Mouse (Mus musculus): ENCODE measurements around the gene 4931428L18Rik. TPM values are rescaled to one million over a fixed set of nuclear protein-coding genes. Genes with fewer than 3 reads are reported as not detected.
A peak's percentile ranks its signal among the peaks of the same experiment; 100 is the strongest.
"Not testable (repeated sequence)": the region's sequence is repeated elsewhere in the genome, so short reads cannot be mapped to it uniquely, and the experiment has no call there.

Gene 4931428L18Rik
- total RNA-seq, 2 experiments from 2014 or later = not detected

DNA sequence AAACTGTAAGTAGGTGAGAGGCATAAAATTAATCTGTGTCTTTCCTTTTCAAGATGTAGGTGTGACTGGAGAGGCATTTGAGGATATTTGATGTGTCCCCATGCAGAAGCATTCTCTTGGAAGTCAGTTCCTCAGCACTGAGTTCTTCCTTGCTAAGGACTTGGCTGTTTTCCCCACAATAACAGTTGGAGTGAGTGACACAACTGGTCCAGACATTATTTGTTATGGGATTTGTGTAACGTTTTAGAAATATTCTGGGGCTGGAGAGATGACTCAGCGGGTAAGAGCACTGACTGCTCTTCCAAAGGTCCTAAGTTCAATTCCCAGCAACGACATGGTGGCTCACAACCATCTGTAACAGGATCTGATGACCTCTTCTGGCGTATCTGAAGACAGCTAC is 162.7 kb downstream of the 4931428L18Rik start:
- no peak for DNase-seq (ENCODE audit: low spot score in 2 of 2)

DNA sequence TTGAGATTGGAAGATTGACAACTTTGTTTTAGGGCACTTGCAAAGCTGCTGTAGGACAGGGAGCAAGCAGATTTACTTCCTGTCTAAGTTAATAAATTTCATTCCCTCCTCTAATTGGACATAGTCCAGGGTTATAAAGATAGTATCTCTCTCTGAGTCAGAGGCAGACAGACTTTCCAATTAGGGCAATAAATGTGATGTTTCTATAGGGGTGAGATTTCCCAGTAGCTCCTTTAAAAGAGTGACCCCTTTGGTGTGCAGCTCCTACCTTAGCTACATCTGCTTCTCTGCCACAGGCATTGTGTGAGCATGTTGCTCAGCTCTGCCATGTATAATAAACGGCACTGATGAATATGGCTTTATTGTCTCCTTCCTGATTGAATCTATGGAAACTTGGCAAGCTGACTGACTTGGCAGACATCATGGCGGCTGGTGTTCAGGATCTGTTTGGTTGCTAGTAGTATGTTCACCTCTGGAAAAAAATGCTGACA is 163.6 kb downstream of the 4931428L18Rik start:
- DNase-seq (ENCODE audit: low spot score in 2 of 2) = no peak

- no peak for DNase-seq (ENCODE audit: low spot score in 2 of 2)
Measured at GRCm38 (mm10) chr1:31058196-31058595, 164.3 kb downstream of the 4931428L18Rik start.

GRCm38 (mm10) chr1:31051370-31051921 is 171.0 kb downstream of the 4931428L18Rik start:
- no peak for DNase-seq (ENCODE audit: low spot score in 2 of 2)

GRCm38 (mm10) chr1:31049954-31050652 is 172.4 kb downstream of the 4931428L18Rik start:
- no peak for DNase-seq (ENCODE audit: low spot score in 2 of 2)

- no peak for DNase-seq (ENCODE audit: low spot score in 2 of 2)
Measured at GRCm38 (mm10) chr1:31043208-31043607, 179.3 kb downstream of the 4931428L18Rik start.

DNA sequence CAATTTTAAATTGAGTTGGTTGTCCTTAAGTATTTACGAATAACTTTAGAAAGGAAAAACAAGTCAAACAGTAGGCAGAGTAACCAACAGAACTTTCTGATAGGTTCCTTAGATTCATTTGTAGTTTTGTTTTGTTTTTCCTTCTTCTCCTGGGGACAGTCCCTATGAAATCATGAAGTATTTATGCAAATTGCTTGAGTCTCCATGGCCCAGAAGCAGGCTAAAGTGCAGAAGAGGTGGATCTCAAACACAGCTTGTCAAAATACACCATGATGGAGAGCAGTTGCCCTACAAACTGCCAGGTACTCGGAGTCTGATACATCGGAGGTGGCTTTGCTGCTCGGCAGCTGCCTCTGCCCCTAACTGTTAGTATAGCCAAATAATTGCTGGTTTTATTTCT is 179.7 kb downstream of the 4931428L18Rik start:
- no peak for DNase-seq (ENCODE audit: low spot score in 2 of 2)

GRCm38 (mm10) chr1:31033851-31034534 is 188.5 kb downstream of the 4931428L18Rik start:
- no peak for DNase-seq (ENCODE audit: low spot score in 2 of 2)

GRCm38 (mm10) chr1:31032351-31032750 is 190.1 kb downstream of the 4931428L18Rik start:
- no peak for DNase-seq (ENCODE audit: low spot score in 2 of 2)

GRCm38 (mm10) chr1:31023173-31023572 is 199.3 kb downstream of the 4931428L18Rik start:
- DNase-seq (ENCODE audit: low spot score in 2 of 2) = no peak

DNA sequence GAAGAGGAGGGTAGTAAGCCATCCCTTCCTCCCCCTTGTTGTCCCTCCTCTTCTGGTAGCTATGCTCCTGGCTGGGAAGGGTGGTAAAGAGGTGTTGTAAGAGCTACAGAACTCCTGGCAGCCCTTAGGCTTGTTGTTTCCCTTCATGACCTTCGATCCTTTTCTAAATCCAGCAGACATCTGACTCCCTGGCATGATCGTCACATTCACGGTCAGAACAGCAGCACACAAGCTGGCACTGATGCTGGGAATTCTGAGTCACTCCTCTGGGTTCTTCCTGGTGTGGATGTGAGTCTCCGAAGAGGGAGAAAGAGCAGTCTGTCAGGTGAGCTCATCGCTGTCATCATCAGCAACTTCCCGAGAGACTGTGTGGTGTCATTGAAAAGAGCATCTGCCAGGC is 203.2 kb downstream of the 4931428L18Rik start:
- no peak for DNase-seq (ENCODE audit: low spot score in 2 of 2)

- DNase-seq (ENCODE audit: low spot score in 2 of 2) = no peak
Measured at GRCm38 (mm10) chr1:31017377-31017776, 205.1 kb downstream of the 4931428L18Rik start.

DNA sequence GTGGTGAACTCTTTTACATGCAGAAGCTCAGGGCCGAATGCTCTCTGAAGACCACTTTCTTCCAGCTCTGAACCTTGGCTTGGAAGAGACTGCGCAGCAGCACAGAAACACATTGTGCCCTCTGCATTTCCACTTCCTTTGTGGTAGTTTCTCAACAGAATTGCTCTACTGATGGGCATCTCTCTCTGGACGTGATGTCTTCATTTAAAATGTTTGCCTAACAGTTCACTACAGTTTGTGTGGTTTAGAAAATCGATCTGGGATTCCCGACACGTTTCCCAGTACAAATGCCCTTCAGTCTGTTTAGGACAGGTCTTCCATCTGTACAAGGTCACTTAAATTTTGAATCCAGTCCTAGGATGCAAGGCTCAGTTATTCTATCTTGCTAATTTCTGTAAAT is 206.4 kb downstream of the 4931428L18Rik start:
- DNase-seq (ENCODE audit: low spot score in 2 of 2) = no peak

DNA sequence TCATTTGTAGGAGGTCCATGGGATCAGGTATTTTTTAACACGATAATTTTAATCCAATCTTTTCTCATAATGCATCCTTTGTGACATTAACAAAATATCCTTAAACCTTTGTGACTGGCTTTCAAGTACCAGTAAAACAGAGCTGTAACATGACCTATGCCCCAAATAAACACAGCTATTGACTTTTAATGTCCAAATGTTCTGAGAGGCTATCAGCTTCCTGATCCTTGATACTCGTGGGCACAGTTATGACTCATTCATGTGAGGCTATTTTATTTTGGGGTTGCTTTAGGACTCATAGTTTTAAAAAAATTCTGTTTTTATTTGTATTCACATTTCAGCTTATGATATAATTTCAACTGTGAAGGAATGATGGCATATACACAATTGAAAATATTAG is 207.2 kb downstream of the 4931428L18Rik start:
- no peak for DNase-seq (ENCODE audit: low spot score in 2 of 2)

DNA sequence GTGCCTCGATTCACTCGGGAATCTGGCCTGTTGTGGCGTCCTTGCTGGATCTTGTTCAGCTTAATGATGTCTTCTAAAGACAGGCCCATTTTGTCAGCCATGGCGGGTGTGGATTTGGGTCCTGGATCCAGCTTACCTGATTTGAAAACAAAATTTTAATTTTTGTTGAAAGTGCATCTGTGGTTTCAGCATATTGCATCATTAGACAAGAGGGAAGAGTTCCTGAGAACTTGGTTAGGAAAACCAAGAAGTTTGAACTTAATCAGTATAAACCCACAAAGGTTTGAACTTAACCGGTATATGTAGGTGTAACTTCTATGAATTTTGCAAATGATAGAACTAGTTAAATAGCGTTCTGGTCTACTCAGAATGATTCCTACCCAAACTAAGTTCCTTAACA is 244.6 kb downstream of the 4931428L18Rik start, which contains the start of gene AC153137.1:
Gene AC153137.1, minus strand, starts transcription at position 101 of the 400 bp plus-strand sequence.
- not testable (repeated sequence) for DNase-seq (ENCODE audit: low spot score in 2 of 2)

DNA sequence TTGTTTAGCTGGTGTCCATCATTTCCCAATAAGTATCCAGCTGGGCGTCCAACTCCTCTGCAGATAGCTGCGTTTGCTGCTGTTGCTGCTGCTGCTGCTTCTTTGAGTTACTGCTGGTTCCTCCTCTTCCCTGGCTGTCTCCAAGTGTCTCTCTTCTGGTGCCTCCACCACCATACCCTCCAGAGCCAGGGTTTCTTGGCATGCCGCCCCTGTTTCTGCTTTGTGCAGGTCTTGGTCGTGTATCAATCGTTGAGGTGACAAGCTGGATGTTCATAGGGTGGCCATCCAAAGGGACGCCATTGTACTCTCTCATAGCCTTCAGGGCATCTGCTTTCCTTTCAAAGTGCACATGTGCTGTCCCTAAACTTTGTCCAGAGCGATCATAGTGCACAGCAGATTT is 245.2 kb downstream of the 4931428L18Rik start:
- DNase-seq (ENCODE audit: low spot score in 2 of 2) = not testable (repeated sequence)

GRCm38 (mm10) chr1:30951795-30952194 is 270.7 kb downstream of the 4931428L18Rik start:
- DNase-seq (ENCODE audit: low spot score in 2 of 2) = no peak

DNA sequence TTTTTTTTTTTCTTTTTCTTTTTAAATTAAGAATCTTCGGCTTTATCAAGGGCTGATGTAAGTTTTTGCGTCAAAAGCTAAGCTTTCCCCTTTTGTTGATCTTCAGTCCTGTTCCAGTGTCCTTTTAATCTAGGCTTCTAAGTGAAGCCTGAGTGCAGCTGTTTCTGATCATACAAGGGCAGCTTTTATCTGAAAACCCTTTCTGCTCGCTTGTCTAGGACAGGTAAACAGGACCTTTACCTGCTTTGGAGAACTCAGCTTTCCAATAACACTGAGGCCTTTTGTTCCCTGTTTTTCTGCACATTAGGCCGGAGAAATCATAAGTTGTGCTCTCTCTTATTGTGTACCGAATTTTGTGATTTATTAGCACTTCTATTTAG is 272.0 kb downstream of the 4931428L18Rik start:
- DNase-seq (ENCODE audit: low spot score in 2 of 2) = no peak

GRCm38 (mm10) chr1:30949710-30950455 is 272.6 kb downstream of the 4931428L18Rik start:
- DNase-seq (ENCODE audit: low spot score in 2 of 2) = peak; percentile 96 to 98

GRCm38 (mm10) chr1:30948950-30949639 is 273.4 kb downstream of the 4931428L18Rik start:
- peak in 1 of 2 experiments; percentile 60 for DNase-seq (ENCODE audit: low spot score in 2 of 2)
